ENCODE assay signal across 2 mouse cellular contexts in the genomic region with DNA sequence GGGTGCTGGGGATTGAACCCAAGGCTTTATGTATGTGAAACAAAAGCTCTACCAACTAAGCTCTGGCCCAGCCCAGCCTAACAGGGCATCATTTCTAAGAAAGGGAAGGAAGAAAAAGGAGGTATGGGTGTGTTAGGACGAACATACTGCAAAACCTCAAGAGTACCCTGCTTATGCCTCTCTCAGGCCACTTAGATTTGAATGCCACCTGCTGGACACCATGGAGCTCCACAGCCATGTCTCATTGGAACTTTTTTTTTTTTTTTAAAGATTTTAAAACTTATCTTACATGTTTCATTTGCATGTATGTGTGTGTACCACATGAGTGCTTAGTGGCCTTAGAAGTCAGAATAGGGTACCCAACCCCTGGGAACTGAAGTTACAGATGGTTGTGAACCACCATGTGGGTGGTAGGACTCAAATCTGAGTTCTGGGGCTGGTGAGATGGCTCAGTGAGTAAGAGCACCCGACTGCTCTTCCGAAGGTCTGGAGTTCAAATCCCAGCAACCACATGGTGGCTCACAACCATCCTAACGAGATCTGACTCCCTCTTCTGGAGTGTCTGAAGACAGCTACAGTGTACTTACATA.
TF ChIP-seq lines count a peak whose summit lies in the region.

No protein-coding gene starts in this region.

TF ChIP-seq in C2C12, 6 proteins besides CTCF, POLR2A, EP300 and RAD21:
- peak; percentile 44 for TF ChIP-seq MAX (IDR thresholded peaks at IDR 0.05)
- no peak for TF ChIP-seq CEBPB (IDR thresholded peaks at IDR 0.05; ENCODE audit: low read depth)

TF ChIP-seq in MEL, 35 proteins besides CTCF, POLR2A, EP300 and RAD21:
- TF ChIP-seq JUND (IDR thresholded peaks at IDR 0.05; ENCODE audit: low read depth, low read length) (no peak), RCOR1 (IDR thresholded peaks at IDR 0.05; ENCODE audit: low read depth, low read length) (no peak), MAFK (IDR thresholded peaks at IDR 0.05; ENCODE audit: borderline replicate concordance, low read depth, low read length) (no peak), SMC3 (IDR thresholded peaks at IDR 0.05; ENCODE audit: low read depth, low read length) (peak; percentile 48), TAL1 (IDR thresholded peaks at IDR 0.05; ENCODE audit: low read length) (no peak), NELFE (IDR thresholded peaks at IDR 0.05; ENCODE audit: low read depth, low read length) (no peak), MEF2A (IDR thresholded peaks at IDR 0.05; ENCODE audit: extremely low read depth, insufficient replicate concordance, low read depth, low read length, poor library complexity, severe bottlenecking) (no peak), POLR2AphosphoS5 (IDR thresholded peaks at IDR 0.05; ENCODE audit: borderline replicate concordance, low read depth, low read length) (no peak), USF1 (IDR thresholded peaks at IDR 0.05; ENCODE audit: low read depth, low read length) (no peak), SIN3A (IDR thresholded peaks at IDR 0.05; ENCODE audit: low read length) (no peak), ZNF384 (IDR thresholded peaks at IDR 0.05; ENCODE audit: low read depth, low read length) (peak; percentile 95), ZC3H11A (IDR thresholded peaks at IDR 0.05; ENCODE audit: low read depth, low read length) (peak; percentile 27; the same call in 1 of the 2 replicates)
